Mouse (Mus musculus): Measurements from ENCODE around the gene Bmpr1a.

GRCm38 (mm10) chr14:34371763-34372162 is 131.4 kb downstream of the Bmpr1a start:
- no peak for TF ChIP-seq POLR2A (IDR thresholded peaks at IDR 0.05; ENCODE audit: low read depth, low read length)
- TF ChIP-seq CTCF (IDR thresholded peaks at IDR 0.05; ENCODE audit: extremely low read depth, insufficient read length, insufficient replicate concordance, low read depth, low read length) = no peak

Data from small intestine, adult 2 months (tissue).